Mouse (Mus musculus): ENCODE data around the gene Pigs. TPM values are rescaled to one million over a fixed set of nuclear protein-coding genes. Genes with fewer than 3 reads are reported as not detected.

Pigs gene
- polyA plus RNA-seq (2015; fragmentation: Nextera tagmentation; extraction: Ambion mirVana) = 90.8 and 112 TPM in 2 replicates

GRCm38 (mm10) chr11:78327634-78328511 is at the start of gene Pigs:
TSS of gene Pigs (plus strand) at chr11:78328415.

DNA sequence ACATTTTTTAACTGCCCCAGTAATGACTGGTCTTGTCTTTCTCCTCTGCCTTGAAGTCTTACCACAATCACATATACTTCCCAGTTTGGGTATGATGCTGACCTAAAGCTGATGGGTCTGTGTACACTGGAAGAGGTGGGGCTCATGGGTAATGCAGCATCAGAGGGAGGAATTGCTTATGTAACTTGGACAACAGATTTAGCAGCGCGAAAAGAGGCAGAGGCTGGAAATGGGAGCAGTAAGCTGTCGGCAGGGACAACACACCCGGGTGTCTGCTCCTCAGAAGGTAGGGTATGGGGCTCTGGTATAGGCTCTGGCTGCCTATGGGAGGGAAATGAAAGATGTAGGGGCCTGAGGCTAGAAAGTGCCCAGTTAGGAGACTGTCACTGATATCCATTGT is 37.6 kb upstream of the Pigs start, which contains the start of gene BC030499:
TSS of gene BC030499 (plus strand) at position 188 of the 400 bp plus-strand sequence.

DNA sequence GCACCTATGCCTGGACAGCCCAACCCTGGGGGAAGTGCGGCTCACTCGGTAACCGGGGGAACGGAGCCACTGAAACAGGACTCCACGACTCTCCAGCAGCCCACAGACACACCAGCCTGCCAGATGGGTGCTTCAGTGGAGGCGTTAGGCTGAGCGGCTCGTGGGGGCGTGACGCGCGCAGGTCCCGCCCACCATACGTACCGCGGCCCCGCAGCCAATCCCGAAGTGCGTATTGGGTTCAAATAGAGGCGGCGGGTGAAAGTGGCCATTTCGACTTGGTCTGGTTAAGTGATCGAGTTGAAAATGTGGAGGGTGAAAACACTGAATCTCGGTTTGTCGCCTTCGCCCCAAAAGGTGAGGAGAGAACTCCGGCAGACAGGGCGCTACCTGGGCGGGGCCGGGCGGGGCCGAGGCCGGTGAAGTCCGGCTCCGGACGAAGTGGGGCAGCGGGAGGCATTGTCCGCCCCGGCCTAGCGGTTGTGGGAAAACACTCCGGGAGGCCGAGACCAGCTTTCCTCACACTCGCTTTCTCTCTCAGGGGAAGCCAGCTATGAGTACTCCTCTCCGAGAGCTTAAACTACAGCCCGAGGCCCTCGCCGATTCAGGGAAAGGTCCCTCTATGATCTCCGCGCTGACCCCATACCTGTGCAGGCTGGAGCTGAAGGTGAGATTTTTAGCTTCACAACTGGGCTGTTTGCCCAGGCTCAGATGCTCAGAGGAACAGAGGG is 26.7 kb upstream of the Pigs start, which contains the start of gene Spag5:
TSS of gene Spag5 (plus strand) at position 173 of the 728 bp plus-strand sequence.

GRCm38 (mm10) chr11:78322860-78323259 is 5.4 kb upstream of the Pigs start, which contains the start of gene Aldoc:
TSS of gene Aldoc (plus strand) at chr11:78322968.

GRCm38 (mm10) chr11:78343381-78344327 is 15.4 kb downstream of the Pigs start, which contains the start of gene Unc119:
TSS of gene Unc119 (plus strand) at chr11:78343482.

GRCm38 (mm10) chr11:78386508-78387043 is 58.4 kb downstream of the Pigs start, which contains the start of gene Foxn1:
TSS of gene Foxn1 (minus strand) at chr11:78386558.

Other genes with a start within 250 kb of the Pigs start
- 25.9 and 28.4 TPM in 2 replicates for gene Eral1, start 248.0 kb upstream of the Pigs start, polyA plus RNA-seq (2015; fragmentation: Nextera tagmentation; extraction: Ambion mirVana)
- 18.1 and 24.6 TPM in 2 replicates for gene Fam222b, start 233.8 kb upstream of the Pigs start, polyA plus RNA-seq (2015; fragmentation: Nextera tagmentation; extraction: Ambion mirVana)
- 58.8 and 62.9 TPM in 2 replicates for gene Traf4, start 162.8 kb upstream of the Pigs start, polyA plus RNA-seq (2015; fragmentation: Nextera tagmentation; extraction: Ambion mirVana)
- gene Nek8, start 151.7 kb upstream of the Pigs start, polyA plus RNA-seq (2015; fragmentation: Nextera tagmentation; extraction: Ambion mirVana) = 7.4 and 8.0 TPM in 2 replicates
- gene Tlcd1, start 151.7 kb upstream of the Pigs start, polyA plus RNA-seq (2015; fragmentation: Nextera tagmentation; extraction: Ambion mirVana) = 48.5 and 53.4 TPM in 2 replicates
- 812 and 926 TPM in 2 replicates for gene Rpl23a, start 144.8 kb upstream of the Pigs start, polyA plus RNA-seq (2015; fragmentation: Nextera tagmentation; extraction: Ambion mirVana)
- 74.3 and 78.3 TPM in 2 replicates for gene Rab34, start 140.0 kb upstream of the Pigs start, polyA plus RNA-seq (2015; fragmentation: Nextera tagmentation; extraction: Ambion mirVana)
- gene Proca1, start 135.0 kb upstream of the Pigs start, polyA plus RNA-seq (2015; fragmentation: Nextera tagmentation; extraction: Ambion mirVana) = 6.6 and 8.0 TPM in 2 replicates
- 123 TPM in 2 replicates for gene Sdf2, start 82.7 kb upstream of the Pigs start, polyA plus RNA-seq (2015; fragmentation: Nextera tagmentation; extraction: Ambion mirVana)
- gene Supt6, start 82.4 kb upstream of the Pigs start, polyA plus RNA-seq (2015; fragmentation: Nextera tagmentation; extraction: Ambion mirVana) = 15.2 and 17.7 TPM in 2 replicates
- 90.2 and 105 TPM in 2 replicates for gene 2610507B11Rik, start 66.7 kb upstream of the Pigs start, polyA plus RNA-seq (2015; fragmentation: Nextera tagmentation; extraction: Ambion mirVana)
- gene BC030499, start 37.6 kb upstream of the Pigs start, polyA plus RNA-seq (2015; fragmentation: Nextera tagmentation; extraction: Ambion mirVana) = 0.13 and 0.22 TPM in 2 replicates
- gene Spag5, start 26.9 kb upstream of the Pigs start, polyA plus RNA-seq (2015; fragmentation: Nextera tagmentation; extraction: Ambion mirVana) = 7.5 and 7.9 TPM in 2 replicates
- 1,117 and 1,134 TPM in 2 replicates for gene Aldoc, start 5.4 kb upstream of the Pigs start, polyA plus RNA-seq (2015; fragmentation: Nextera tagmentation; extraction: Ambion mirVana)
- 97.8 and 99.2 TPM in 2 replicates for gene Unc119, start 15.1 kb downstream of the Pigs start, polyA plus RNA-seq (2015; fragmentation: Nextera tagmentation; extraction: Ambion mirVana)
- not detected in 2 replicates for gene Foxn1, start 58.1 kb downstream of the Pigs start, polyA plus RNA-seq (2015; fragmentation: Nextera tagmentation; extraction: Ambion mirVana)
- not detected in 2 replicates for gene Slc13a2, start 93.8 kb downstream of the Pigs start, polyA plus RNA-seq (2015; fragmentation: Nextera tagmentation; extraction: Ambion mirVana)
- 20.6 and 23.2 TPM in 2 replicates for gene Slc46a1, start 137.3 kb downstream of the Pigs start, polyA plus RNA-seq (2015; fragmentation: Nextera tagmentation; extraction: Ambion mirVana)
- gene Sarm1, start 169.3 kb downstream of the Pigs start, polyA plus RNA-seq (2015; fragmentation: Nextera tagmentation; extraction: Ambion mirVana) = 30.9 and 37.9 TPM in 2 replicates
- 134 and 170 TPM in 2 replicates for gene Vtn, start 170.7 kb downstream of the Pigs start, polyA plus RNA-seq (2015; fragmentation: Nextera tagmentation; extraction: Ambion mirVana)
- gene Sebox, start 175.0 kb downstream of the Pigs start, polyA plus RNA-seq (2015; fragmentation: Nextera tagmentation; extraction: Ambion mirVana) = 0.12 TPM in 1 of 2 replicates, not detected in the other
- gene Tmem199, start 183.8 kb downstream of the Pigs start, polyA plus RNA-seq (2015; fragmentation: Nextera tagmentation; extraction: Ambion mirVana) = 84.7 and 90.1 TPM in 2 replicates
- 167 and 168 TPM in 2 replicates for gene Poldip2, start 183.8 kb downstream of the Pigs start, polyA plus RNA-seq (2015; fragmentation: Nextera tagmentation; extraction: Ambion mirVana)
- gene Tnfaip1, start 207.9 kb downstream of the Pigs start, polyA plus RNA-seq (2015; fragmentation: Nextera tagmentation; extraction: Ambion mirVana) = 49.3 and 51.3 TPM in 2 replicates
- 131 and 141 TPM in 2 replicates for gene Ift20, start 207.9 kb downstream of the Pigs start, polyA plus RNA-seq (2015; fragmentation: Nextera tagmentation; extraction: Ambion mirVana)
- gene Tmem97, start 222.4 kb downstream of the Pigs start, polyA plus RNA-seq (2015; fragmentation: Nextera tagmentation; extraction: Ambion mirVana) = 51.4 and 53.5 TPM in 2 replicates